8 mouse cellular contexts compared by ENCODE assay signal in genomic region chr17:24478663-24479380, GRCm38 (mm10). TPM values are rescaled to one million over a fixed set of nuclear protein-coding genes. Genes with fewer than 3 reads are reported as not detected.
A peak's percentile ranks its signal among the peaks of the same experiment; 100 is the strongest.
DNase-seq lines count a peak whose midpoint lies in the region; ATAC-seq and TF ChIP-seq lines count a peak whose summit lies in the region.

Gene Mlst8, minus strand, starts transcription at chr17:24479078.

- peaks cover 6% of the 10 kb centered on the region; the same call in 1 of the 2 replicates for H3K4me1 ChIP-seq in cortical plate, adult 2 months (ENCODE audit: control insufficient read depth, insufficient read depth, low read length)

- H3K27ac ChIP-seq in cortical plate, adult 2 months (ENCODE audit: insufficient read depth, low read length): peak within 1 kb of the TSS; percentile 88

- ATAC-seq in activated CD4-positive, CD25-positive, alpha-beta regulatory T cell, adult 4 months: peak; percentile 90
- ATAC-seq in megakaryocyte progenitor cell, adult 5-6 weeks (replicated peaks; ENCODE audit: poor library complexity): peak; percentile 92

- peak; percentile 99 for DNase-seq in gastrocnemius, postnatal 10 days
- DNase-seq in induced T-regulatory cell, adult 2 months (ENCODE audit: low read depth): peak; percentile 99
- DNase-seq in left cerebral cortex, adult 9 months (ENCODE audit: low spot score in 2 of 2): peak; percentile 91 to 98
- peak; percentile 98 for DNase-seq in right cerebral cortex, postnatal 14 days
- DNase-seq in urinary bladder, postnatal 36 days (ENCODE audit: low spot score in 2 of 2): peak; percentile 94 to 97

- TF ChIP-seq POLR2A in cortical plate, adult 2 months (IDR thresholded peaks at IDR 0.05; ENCODE audit: extremely low read depth, insufficient read depth, low read length): peak; percentile 77

- H3K4me3 ChIP-seq in cortical plate, adult 2 months (ENCODE audit: insufficient read depth, low read length): peak within 1 kb of the TSS; percentile 52

- TF ChIP-seq CTCF in cortical plate, adult 2 months (IDR thresholded peaks at IDR 0.05; ENCODE audit: extremely low read depth, insufficient read depth, low read length): peak; percentile 83

RNA-seq across cellular contexts. Expression of gene Mlst8, which starts in this region (rescaled TPM):
- 10 to 100 TPM; 12.6 to 15.3 TPM for polyA plus RNA-seq in activated CD4-positive, CD25-positive, alpha-beta regulatory T cell, adult 4 months (2017; shearing (Covaris generic))
- polyA plus RNA-seq in cortical plate, adult 2 months (2012; rRNA removed): 37.0 and 39.1 TPM in 2 replicates
- 10 to 100 TPM; 10.8 to 12.1 TPM for total RNA-seq in gastrocnemius, postnatal 10 days (2021)
- total RNA-seq in megakaryocyte progenitor cell, adult 5-6 weeks (2015): 9.2 TPM in 2 replicates
- total RNA-seq in megakaryocyte progenitor cell, adult 5-6 weeks (2017): 14.9 and 28.9 TPM in 2 replicates

Comparison
In these comparisons a context has a peak if more than half of its experiments do, and no peak if none do; other contexts are left out.
1. Peak in every context shown above with its lines: DNase-seq, ATAC-seq, H3K4me3 ChIP-seq and H3K27ac ChIP-seq.